Mouse (Mus musculus): ENCODE data around the gene Mlf2.
"Not testable (repeated sequence)": the region's sequence is repeated elsewhere in the genome, so short reads cannot be mapped to it uniquely, and the experiment has no call there.

Mlf2 gene

GRCm38 (mm10) chr6:124930754-124931524 is at the start of gene Mlf2:
Mlf2 (plus strand) TSS chr6:124931386.
- DNase-seq (ENCODE audit: low read depth, low spot score) = peak; percentile 94

- no peak for DNase-seq (ENCODE audit: low read depth, low spot score)
These were observed 49.4 kb upstream of the Mlf2 start for GRCm38 (mm10) chr6:124881821-124882220.

- no peak for DNase-seq (ENCODE audit: low read depth, low spot score)
These were observed 47.8 kb upstream of the Mlf2 start for GRCm38 (mm10) chr6:124883351-124883750.

GRCm38 (mm10) chr6:124884714-124885500 is 46.3 kb upstream of the Mlf2 start:
- DNase-seq (ENCODE audit: low read depth, low spot score) = no peak

- DNase-seq (ENCODE audit: low read depth, low spot score) = no peak
These were observed 45.2 kb upstream of the Mlf2 start for GRCm38 (mm10) chr6:124885956-124886381.

- no peak for DNase-seq (ENCODE audit: low read depth, low spot score)
These were observed 43.2 kb upstream of the Mlf2 start, which contains the start of gene Cd4 for GRCm38 (mm10) chr6:124887986-124888385. Cd4 (minus strand) TSS chr6:124888221.

- DNase-seq (ENCODE audit: low read depth, low spot score) = no peak
These were observed 42.5 kb upstream of the Mlf2 start for GRCm38 (mm10) chr6:124888555-124889125.

- DNase-seq (ENCODE audit: low read depth, low spot score) = no peak
These were observed 40.2 kb upstream of the Mlf2 start for GRCm38 (mm10) chr6:124890997-124891396.

GRCm38 (mm10) chr6:124894113-124894512 is 37.1 kb upstream of the Mlf2 start:
- not testable (repeated sequence) for DNase-seq (ENCODE audit: low read depth, low spot score)

- DNase-seq (ENCODE audit: low read depth, low spot score) = no peak
These were observed 32.8 kb upstream of the Mlf2 start for GRCm38 (mm10) chr6:124898359-124898758.

GRCm38 (mm10) chr6:124900056-124900800 is 31.0 kb upstream of the Mlf2 start:
- no peak for DNase-seq (ENCODE audit: low read depth, low spot score)

GRCm38 (mm10) chr6:124900801-124901480 is 30.2 kb upstream of the Mlf2 start:
- no peak for DNase-seq (ENCODE audit: low read depth, low spot score)

- no peak for DNase-seq (ENCODE audit: low read depth, low spot score)
These were observed 29.3 kb upstream of the Mlf2 start for GRCm38 (mm10) chr6:124901851-124902250.

- peak; percentile 75 for DNase-seq (ENCODE audit: low read depth, low spot score)
These were observed 27.5 kb upstream of the Mlf2 start for GRCm38 (mm10) chr6:124903580-124904151.

- DNase-seq (ENCODE audit: low read depth, low spot score) = peak; percentile 36
These were observed 26.8 kb upstream of the Mlf2 start for GRCm38 (mm10) chr6:124904161-124904981.

- DNase-seq (ENCODE audit: low read depth, low spot score) = no peak
These were observed 26.0 kb upstream of the Mlf2 start for GRCm38 (mm10) chr6:124904991-124905860.

- no peak for DNase-seq (ENCODE audit: low read depth, low spot score)
These were observed 23.4 kb upstream of the Mlf2 start for GRCm38 (mm10) chr6:124907767-124908166.

- DNase-seq (ENCODE audit: low read depth, low spot score) = no peak
These were observed 21.2 kb upstream of the Mlf2 start for GRCm38 (mm10) chr6:124910032-124910431.
